8 mouse cellular contexts compared by ENCODE assay signal in genomic region chr4:140624468-140625176, GRCm38 (mm10). TPM values are rescaled to one million over a fixed set of nuclear protein-coding genes. Genes with fewer than 3 reads are reported as not detected.
DNase-seq lines count a peak whose midpoint lies in the region; ATAC-seq and TF ChIP-seq lines count a peak whose summit lies in the region.

No protein-coding gene starts in this region.

- peaks cover 25% of the 10 kb centered on the region for H3K4me1 ChIP-seq in embryonic facial prominence, embryonic 14.5 days (ENCODE audit: control insufficient read depth, insufficient read depth, low read length)
- peaks cover 43% of the 10 kb centered on the region for H3K4me1 ChIP-seq in heart, embryonic 15.5 days (replicated peaks)
- H3K4me1 ChIP-seq in kidney, postnatal 0 days (replicated peaks; ENCODE audit: insufficient read depth, low read length): peaks cover 67% of the 10 kb centered on the region
- peaks cover 37% of the 10 kb centered on the region for H3K4me1 ChIP-seq in liver, embryonic 12.5 days

- WGBS in embryonic facial prominence, embryonic 14.5 days: 9% methylated on average over 9 of the region's 12 CpGs
- WGBS in heart, embryonic 15.5 days: 10% methylated on average over 11 of the region's 12 CpGs
- WGBS in kidney, postnatal 0 days: 8% methylated on average over 10 of the region's 12 CpGs
- 9% methylated on average over 9 of the region's 12 CpGs for WGBS in liver, embryonic 12.5 days (ENCODE audit: insufficient replicate concordance)

- no peaks in the 10 kb centered on the region for H3K27me3 ChIP-seq in embryonic facial prominence, embryonic 14.5 days (replicated peaks; ENCODE audit: control insufficient read depth, insufficient read depth, low read length)
- H3K27me3 ChIP-seq in heart, embryonic 15.5 days: no peaks in the 10 kb centered on the region
- no peaks in the 10 kb centered on the region for H3K27me3 ChIP-seq in kidney, postnatal 0 days (ENCODE audit: insufficient read depth, low read length)
- no peaks in the 10 kb centered on the region for H3K27me3 ChIP-seq in liver, embryonic 12.5 days (replicated peaks)

- H3K27ac ChIP-seq in embryonic facial prominence, embryonic 14.5 days (replicated peaks; ENCODE audit: low read depth, low read length): peak overlapping the region; percentile 79
- H3K27ac ChIP-seq in heart, embryonic 15.5 days: peak overlapping the region; percentile 87
- H3K27ac ChIP-seq in kidney, postnatal 0 days: peak overlapping the region; percentile 92
- H3K27ac ChIP-seq in liver, embryonic 12.5 days: peak overlapping the region; percentile 71

- DNase-seq in adrenal gland, adult 2 months: peak; percentile 25
- DNase-seq in adrenal gland, postnatal 14 days: no peak
- DNase-seq in embryonic facial prominence, embryonic 14.5 days (ENCODE audit: low spot score): peak; percentile 90
- peak; percentile 94 for DNase-seq in kidney, postnatal 0 days (ENCODE audit: low spot score)
- DNase-seq in retina, embryonic 14.5 days (ENCODE audit: low spot score): peak; percentile 94
- no peak for DNase-seq in B cell, adult 2 months

- H3K9me3 ChIP-seq in embryonic facial prominence, embryonic 14.5 days (ENCODE audit: control insufficient read depth, low read length): no peaks in the 10 kb centered on the region
- H3K9me3 ChIP-seq in heart, embryonic 15.5 days (replicated peaks): no peaks in the 10 kb centered on the region
- no peaks in the 10 kb centered on the region for H3K9me3 ChIP-seq in kidney, postnatal 0 days (replicated peaks; ENCODE audit: low read length)
- no peaks in the 10 kb centered on the region for H3K9me3 ChIP-seq in liver, embryonic 12.5 days (replicated peaks)

- H3K4me2 ChIP-seq in embryonic facial prominence, embryonic 14.5 days (ENCODE audit: low read depth, low read length): peak overlapping the region; percentile 43
- peak overlapping the region; percentile 49 for H3K4me2 ChIP-seq in heart, embryonic 15.5 days
- H3K4me2 ChIP-seq in kidney, postnatal 0 days (ENCODE audit: low read length): peak overlapping the region; percentile 44
- H3K4me2 ChIP-seq in liver, embryonic 12.5 days: peak overlapping the region; percentile 33

- H3K9ac ChIP-seq in embryonic facial prominence, embryonic 14.5 days (ENCODE audit: low read depth, low read length): peak overlapping the region; percentile 40; the same call in 1 of the 2 replicates
- H3K9ac ChIP-seq in heart, embryonic 15.5 days: peak overlapping the region; percentile 38
- 0 out of 2 replicates have a peak overlapping the region, but pooled peaks have one; percentile 23 for H3K9ac ChIP-seq in kidney, postnatal 0 days (ENCODE audit: low read depth, low read length)
- H3K9ac ChIP-seq in liver, embryonic 12.5 days: no peak overlapping the region

- peak; percentile 89 for ATAC-seq in embryonic facial prominence, embryonic 14.5 days (ENCODE audit: low read depth)
- ATAC-seq in heart, embryonic 15.5 days (replicated peaks; ENCODE audit: insufficient number of reproducible peaks, insufficient read depth, low FRiP score, low read depth): peak; percentile 74
- ATAC-seq in kidney, postnatal 0 days (replicated peaks; ENCODE audit: low FRiP score, low read depth): peak; percentile 78
- ATAC-seq in liver, embryonic 12.5 days: peak; percentile 52

- H3K4me3 ChIP-seq in embryonic facial prominence, embryonic 14.5 days (ENCODE audit: low read depth, low read length): no peak overlapping the region
- peak overlapping the region; percentile 24; the same call in 1 of the 2 replicates for H3K4me3 ChIP-seq in heart, embryonic 15.5 days
- no peak overlapping the region for H3K4me3 ChIP-seq in kidney, postnatal 0 days (replicated peaks; ENCODE audit: low read depth, low read length)
- no peak overlapping the region for H3K4me3 ChIP-seq in liver, embryonic 12.5 days

- H3K36me3 ChIP-seq in embryonic facial prominence, embryonic 14.5 days (ENCODE audit: control insufficient read depth, insufficient read depth, low read length): no peaks in the 10 kb centered on the region
- H3K36me3 ChIP-seq in heart, embryonic 15.5 days: no peaks in the 10 kb centered on the region
- no peaks in the 10 kb centered on the region for H3K36me3 ChIP-seq in kidney, postnatal 0 days (ENCODE audit: insufficient read depth, low read length)
- H3K36me3 ChIP-seq in liver, embryonic 12.5 days: no peaks in the 10 kb centered on the region

- peak; percentile 4; the same call in 1 of the 2 replicates for TF ChIP-seq CTCF in kidney, postnatal 0 days (IDR thresholded peaks at IDR 0.05; ENCODE audit: low read depth)

RNA-seq across cellular contexts. Expression of gene Arhgef10l, which starts 41.2 kb away (rescaled TPM):
- total RNA-seq in adrenal gland, adult 2 months (2021): 10 to 100 TPM in 1 of 2 experiments, 1 to 10 TPM in 1; 7.5 to 30.8 TPM
- polyA plus RNA-seq in adrenal gland, adult 2 months (2012; rRNA removed): 13.3 and 18.8 TPM in 2 replicates
- total RNA-seq in adrenal gland, postnatal 14 days (2021): 13.1 and 15.3 TPM in 2 replicates
- polyA plus RNA-seq in embryonic facial prominence, embryonic 14.5 days (2014; fragmentation: Nextera tagmentation; extraction: Ambion mirVana): 13.4 and 14.8 TPM in 2 replicates
- 15.3 and 21.8 TPM in 2 replicates for polyA plus RNA-seq in heart, embryonic 15.5 days (2015; fragmentation: Nextera tagmentation; extraction: Ambion mirVana)
- 21.2 and 22.2 TPM in 2 replicates for polyA plus RNA-seq in kidney, postnatal 0 days (2015; fragmentation: Nextera tagmentation; extraction: Ambion mirVana)
- polyA plus RNA-seq in liver, embryonic 12.5 days (2016; fragmentation: Nextera tagmentation; extraction: Ambion mirVana): 3.5 and 3.7 TPM in 2 replicates

Comparison
In these comparisons a context has a peak if more than half of its experiments do, and no peak if none do; other contexts are left out.
1. DNase-seq: peak in adrenal gland, adult 2 months (single experiment), embryonic facial prominence, embryonic 14.5 days (single experiment), kidney, postnatal 0 days (single experiment) and retina, embryonic 14.5 days (single experiment); none in adrenal gland, postnatal 14 days (single experiment) and B cell, adult 2 months (0 of 2).
2. Peak in every context shown above with its lines, with median percentiles within 50 percentile points of each other: ATAC-seq, H3K27ac ChIP-seq and H3K4me2 ChIP-seq.